Mouse (Mus musculus) limb, embryonic 13.5 days (tissue): Measurements from ENCODE around the gene Tenm3. TPM values are rescaled to one million over a fixed set of nuclear protein-coding genes. Genes with fewer than 3 reads are reported as not detected.

Experiments
- ATAC-seq: fragments of 200-750 bp; cut with Nextera tagmentation; 2 replicates; pipeline ENCODE4 v1.8.0; 2017; ENCODE audit warnings: low read depth, moderate number of reproducible peaks, moderate TSS enrichment; ENCODE audit not compliant: low FRiP score
- H3K27ac ChIP-seq: fragments of 300-500 bp; sonication (generic); 2 replicates; pipeline ENCODE4 v1.5.1; 2015; ENCODE audit warnings: inconsistent platforms, mild to moderate bottlenecking, moderate library complexity
- H3K27me3 ChIP-seq: fragments of 300-500 bp; sonication (generic); 2 replicates; pipeline ENCODE4 v1.6.1; 2015; ENCODE audit warnings: mild to moderate bottlenecking, inconsistent platforms
- H3K36me3 ChIP-seq: fragments of 300-500 bp; sonication (generic); 2 replicates; pipeline ENCODE4 v1.6.1; 2015; ENCODE audit warnings: inconsistent platforms, mild to moderate bottlenecking, moderate library complexity
- H3K4me1 ChIP-seq: fragments of 300-500 bp; sonication (generic); 2 replicates; pipeline ENCODE4 v1.6.1; 2015; ENCODE audit warnings: inconsistent platforms
- H3K4me2 ChIP-seq: fragments of 300-500 bp; sonication (generic); replicated peaks from 2 replicates; pipeline ENCODE4 v1.6.1; 2015; ENCODE audit warnings: inconsistent platforms, mild to moderate bottlenecking, moderate library complexity
- H3K4me3 ChIP-seq: fragments of 300-500 bp; sonication (generic); 2 replicates; pipeline ENCODE4 v1.5.1; 2015; ENCODE audit warnings: moderate library complexity, mild to moderate bottlenecking, inconsistent platforms
- H3K9ac ChIP-seq: fragments of 300-500 bp; sonication (generic); 2 replicates; pipeline ENCODE4 v1.6.1; 2015; ENCODE audit warnings: mild to moderate bottlenecking, inconsistent platforms
- H3K9me3 ChIP-seq: fragments of 300-500 bp; sonication (generic); 2 replicates; pipeline ENCODE4 v1.6.1; 2016; ENCODE audit warnings: inconsistent platforms
- WGBS: fragments of 180-500 bp; shearing (Covaris S2); methylation state at CpG from one replicate; pipeline ENCODE4 v1.1.7; 2015; 5-methylcytosine and 5-hydroxymethylcytosine counted together
- polyA plus RNA-seq: library from polyadenylated mRNA; unstranded; fragments of >200 nt; fragmentation: Nextera tagmentation; extraction: Ambion mirVana; gene quantifications from 2 replicates; pipeline ENCODE4 v1.2.1, GENCODE M21; 2015

The Tenm3 gene
- polyA plus RNA-seq, 1 experiment from 2014 or later: 41.0 TPM

DNA sequence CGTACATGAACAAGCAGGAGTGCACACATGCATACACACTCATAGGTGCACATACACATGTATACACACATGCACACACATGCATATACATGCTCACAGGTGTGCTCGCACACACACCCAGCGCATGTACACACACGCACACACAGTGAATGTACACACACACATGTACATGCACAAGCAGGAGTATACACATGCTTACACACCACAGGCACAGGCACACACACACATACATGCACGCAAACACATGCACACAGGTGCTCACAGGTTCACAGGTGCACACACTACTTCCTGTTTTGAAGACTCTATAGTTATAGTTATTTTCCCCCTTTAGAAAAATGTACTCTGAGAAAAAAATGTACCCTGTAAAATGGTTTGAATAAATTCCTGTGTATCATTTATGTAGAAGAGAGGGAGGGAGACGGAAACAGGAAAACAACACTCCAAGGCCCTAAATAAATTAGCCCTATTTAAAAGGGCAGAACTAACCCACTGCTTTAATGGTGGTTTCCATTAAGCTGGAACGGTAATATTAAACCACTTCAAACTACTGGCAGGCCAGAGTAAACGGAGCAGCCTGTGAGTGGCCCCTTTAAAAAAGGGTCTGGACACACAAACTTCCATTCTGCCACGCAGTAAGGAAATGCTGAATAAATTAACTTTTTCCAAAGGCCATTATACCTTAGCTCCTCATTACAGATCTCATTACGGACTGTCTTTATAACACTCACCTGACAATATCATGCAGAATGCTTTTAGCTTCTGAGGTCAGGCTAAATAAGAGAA lies 335.8 kb downstream of the Tenm3 start:
- WGBS: 54% methylated on average over 10 of the region's 10 CpGs
- H3K9me3 ChIP-seq: no peaks in the 10 kb centered on the region
- H3K4me1 ChIP-seq: peaks cover 23% of the 10 kb centered on the region
- no peak overlapping the region for H3K27ac ChIP-seq
- ATAC-seq: peak; percentile 61
- H3K4me2 ChIP-seq: no peak overlapping the region
- no peak overlapping the region for H3K4me3 ChIP-seq
- H3K9ac ChIP-seq: no peak overlapping the region
- H3K36me3 ChIP-seq: no peaks in the 10 kb centered on the region
- H3K27me3 ChIP-seq: no peaks in the 10 kb centered on the region

DNA sequence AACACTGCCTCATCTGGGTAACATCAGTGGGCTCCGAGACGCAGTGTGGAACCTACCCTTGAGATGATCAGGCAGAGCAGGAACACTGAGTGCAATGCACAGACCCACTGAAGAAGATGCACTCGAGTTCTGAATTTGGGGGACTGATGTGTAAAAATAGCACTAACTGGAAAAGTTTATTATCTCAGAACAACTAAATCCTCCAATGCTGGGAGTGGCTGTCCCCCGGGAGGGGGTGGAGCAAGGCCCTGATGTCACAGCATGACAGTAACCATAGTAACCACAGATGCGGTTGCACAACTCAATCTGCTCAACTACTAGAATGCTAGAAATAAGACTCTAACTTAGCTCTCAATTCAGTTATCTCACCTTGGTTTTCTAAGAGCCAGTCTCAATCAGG lies 351.3 kb downstream of the Tenm3 start:
- H3K27ac ChIP-seq: no peak overlapping the region
- no peak overlapping the region for H3K9ac ChIP-seq
- WGBS: 87% methylated on average over 5 of the region's 5 CpGs
- H3K9me3 ChIP-seq: no peaks in the 10 kb centered on the region
- no peaks in the 10 kb centered on the region for H3K36me3 ChIP-seq
- peaks cover 34% of the 10 kb centered on the region for H3K4me1 ChIP-seq
- H3K4me2 ChIP-seq: no peak overlapping the region
- no peak for ATAC-seq
- H3K27me3 ChIP-seq: no peaks in the 10 kb centered on the region
- H3K4me3 ChIP-seq: no peak overlapping the region

- H3K4me2 ChIP-seq: peak overlapping the region; percentile 39
- no peaks in the 10 kb centered on the region for H3K27me3 ChIP-seq
- WGBS: 58% methylated on average over 6 of the region's 6 CpGs
These were observed 353.1 kb downstream of the Tenm3 start for GRCm38 (mm10) chr8:48490635-48491165.

DNA sequence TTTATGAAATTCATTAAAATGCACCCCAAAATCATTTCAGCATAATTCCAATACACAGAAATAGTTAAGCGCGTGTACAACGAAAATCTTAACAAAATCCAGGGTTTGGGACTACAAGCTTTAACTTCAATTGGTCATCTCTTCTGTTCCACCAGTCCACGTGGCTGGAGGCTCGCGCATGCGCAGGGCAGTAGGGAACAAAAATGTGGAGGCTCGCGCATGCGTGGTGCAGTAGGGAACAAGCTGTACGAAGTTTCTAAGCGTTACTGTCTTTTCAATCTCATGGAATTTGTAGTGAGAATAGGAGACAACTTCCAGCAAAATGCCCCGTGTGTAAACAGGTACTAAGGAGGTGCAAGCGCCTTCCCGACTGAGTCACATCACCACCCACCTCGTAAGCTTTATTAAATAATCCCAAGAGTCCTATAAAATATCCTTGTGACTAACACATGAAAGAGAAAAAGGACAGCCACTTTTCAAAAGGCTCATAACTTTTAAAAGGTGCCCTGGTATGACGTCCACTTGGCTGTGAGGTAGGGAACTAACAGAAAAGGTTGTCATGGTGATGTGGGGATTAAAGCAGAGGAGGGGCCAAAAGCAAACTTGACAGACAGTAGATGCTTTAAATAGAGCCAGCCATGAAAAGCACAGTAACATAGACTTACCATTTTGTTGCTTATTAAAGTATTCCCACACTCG lies 353.7 kb downstream of the Tenm3 start:
- peaks cover 6% of the 10 kb centered on the region; the same call in 1 of the 2 replicates for H3K36me3 ChIP-seq
- H3K27me3 ChIP-seq: no peaks in the 10 kb centered on the region
- H3K9me3 ChIP-seq: no peaks in the 10 kb centered on the region
- H3K27ac ChIP-seq: no peak overlapping the region
- H3K4me1 ChIP-seq: peaks cover 34% of the 10 kb centered on the region
- peak; percentile 68 for ATAC-seq
- WGBS: 54% methylated on average over 18 of the region's 18 CpGs
- H3K4me3 ChIP-seq: no peak overlapping the region
- H3K4me2 ChIP-seq: peak overlapping the region; percentile 39
- H3K9ac ChIP-seq: no peak overlapping the region

More at GRCm38 (mm10) chr8:48490635-48491165, 353.1 kb downstream of the Tenm3 start:
- ATAC-seq: peak; percentile 7; the same call in 1 of the 2 replicates
- Histone ChIP-seq H3K36me3 (peaks cover 6% of the 10 kb centered on the region; the same call in 1 of the 2 replicates), H3K4me1 (peaks cover 34% of the 10 kb centered on the region), H3K9ac (no peak overlapping the region), H3K27ac (no peak overlapping the region), H3K9me3 (no peaks in the 10 kb centered on the region), H3K4me3 (no peak overlapping the region)

- no peak overlapping the region for H3K4me3 ChIP-seq
- no peaks in the 10 kb centered on the region for H3K27me3 ChIP-seq
- WGBS: 27% methylated on average over 4 of the region's 4 CpGs
- no peak overlapping the region for H3K9ac ChIP-seq
- H3K9me3 ChIP-seq: no peaks in the 10 kb centered on the region
- H3K36me3 ChIP-seq: peaks cover 6% of the 10 kb centered on the region; the same call in 1 of the 2 replicates
- H3K4me2 ChIP-seq: no peak overlapping the region
- H3K27ac ChIP-seq: no peak overlapping the region
- no peak for ATAC-seq
- H3K4me1 ChIP-seq: peaks cover 34% of the 10 kb centered on the region
These were observed 354.3 kb downstream of the Tenm3 start for GRCm38 (mm10) chr8:48489417-48489816.

- Histone ChIP-seq H3K4me2 (peak overlapping the region; percentile 9; the same call in 1 of the 2 replicates), H3K4me3 (no peak overlapping the region), H3K27me3 (no peaks in the 10 kb centered on the region), H3K36me3 (peaks cover 6% of the 10 kb centered on the region; the same call in 1 of the 2 replicates), H3K4me1 (peaks cover 34% of the 10 kb centered on the region), H3K27ac (no peak overlapping the region), H3K9me3 (no peaks in the 10 kb centered on the region), H3K9ac (no peak overlapping the region)
- 40% methylated on average over 7 of the region's 7 CpGs for WGBS
- no peak for ATAC-seq
These were observed 354.9 kb downstream of the Tenm3 start for GRCm38 (mm10) chr8:48488809-48489208.

GRCm38 (mm10) chr8:48484143-48484542 lies 359.6 kb downstream of the Tenm3 start:
- Histone ChIP-seq H3K27me3 (no peaks in the 10 kb centered on the region), H3K27ac (no peak overlapping the region), H3K9me3 (no peaks in the 10 kb centered on the region), H3K4me1 (peaks cover 35% of the 10 kb centered on the region), H3K4me3 (no peak overlapping the region), H3K4me2 (no peak overlapping the region), H3K9ac (no peak overlapping the region), H3K36me3 (peaks cover 6% of the 10 kb centered on the region; the same call in 1 of the 2 replicates)
- no peak for ATAC-seq
- 81% methylated on average over 5 of the region's 5 CpGs for WGBS

DNA sequence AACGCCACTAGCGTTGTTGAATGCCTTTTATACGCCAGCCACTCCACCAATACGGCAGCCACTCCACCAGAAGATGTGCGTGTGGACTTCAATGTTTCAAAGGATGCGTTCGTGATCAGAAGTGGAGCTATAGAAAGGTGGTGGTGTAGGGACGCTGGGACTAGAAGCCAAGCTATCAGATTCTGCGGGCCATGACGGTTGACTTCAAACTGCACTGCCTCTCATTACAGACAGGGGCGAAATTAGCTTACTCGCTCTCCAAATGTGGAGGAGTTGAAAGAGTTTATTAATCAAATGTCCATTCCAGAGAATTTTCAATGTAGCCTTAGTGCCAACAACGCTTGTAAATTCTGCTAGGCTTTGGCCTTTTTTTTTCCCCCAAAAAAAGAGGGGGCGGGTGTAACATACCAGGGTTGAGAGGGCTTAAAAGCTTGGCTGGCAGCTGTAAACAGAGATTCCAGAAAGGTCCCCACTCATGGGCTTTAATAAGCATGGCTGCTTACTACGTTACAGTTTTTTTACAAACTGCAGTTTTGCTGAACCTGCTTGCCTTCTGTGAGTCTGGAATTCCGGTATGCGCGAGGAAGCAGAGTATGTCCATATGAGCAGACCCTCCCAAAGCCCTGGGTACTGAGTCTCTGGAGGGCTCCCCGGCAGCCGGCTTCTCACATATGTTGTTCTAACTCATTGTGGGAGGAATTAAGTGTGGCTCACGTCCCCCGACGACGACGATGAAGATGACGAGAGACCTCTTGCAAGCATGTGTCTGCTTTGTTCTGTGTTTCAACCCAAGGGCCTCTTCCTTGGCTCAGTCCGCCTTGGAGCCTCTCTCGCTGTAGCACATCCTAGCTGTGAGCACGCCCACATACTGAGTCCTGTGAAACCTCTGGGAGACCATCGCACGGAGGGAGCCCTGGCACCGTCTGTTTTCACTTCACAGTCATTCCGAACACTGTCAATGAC lies 361.8 kb downstream of the Tenm3 start:
- Histone ChIP-seq H3K27ac (peak overlapping the region; percentile 88), H3K36me3 (peaks cover 6% of the 10 kb centered on the region; the same call in 1 of the 2 replicates), H3K27me3 (no peaks in the 10 kb centered on the region), H3K4me3 (peak overlapping the region; percentile 15; the same call in 1 of the 2 replicates), H3K9me3 (no peaks in the 10 kb centered on the region), H3K4me2 (peak overlapping the region; percentile 57), H3K4me1 (peaks cover 26% of the 10 kb centered on the region), H3K9ac (no peak overlapping the region)
- peak; percentile 88 for ATAC-seq
- WGBS: 37% methylated on average over 33 of the region's 33 CpGs

- no peaks in the 10 kb centered on the region for H3K9me3 ChIP-seq
- H3K36me3 ChIP-seq: no peaks in the 10 kb centered on the region
- no peak overlapping the region for H3K27ac ChIP-seq
- no peak overlapping the region for H3K4me2 ChIP-seq
- ATAC-seq: no peak
- no peak overlapping the region for H3K4me3 ChIP-seq
- no peaks in the 10 kb centered on the region for H3K27me3 ChIP-seq
- H3K4me1 ChIP-seq: peaks cover 21% of the 10 kb centered on the region
- no peak overlapping the region for H3K9ac ChIP-seq
- 79% methylated on average over 8 of the region's 8 CpGs for WGBS
These were observed 366.3 kb downstream of the Tenm3 start for GRCm38 (mm10) chr8:48477371-48477935.

DNA sequence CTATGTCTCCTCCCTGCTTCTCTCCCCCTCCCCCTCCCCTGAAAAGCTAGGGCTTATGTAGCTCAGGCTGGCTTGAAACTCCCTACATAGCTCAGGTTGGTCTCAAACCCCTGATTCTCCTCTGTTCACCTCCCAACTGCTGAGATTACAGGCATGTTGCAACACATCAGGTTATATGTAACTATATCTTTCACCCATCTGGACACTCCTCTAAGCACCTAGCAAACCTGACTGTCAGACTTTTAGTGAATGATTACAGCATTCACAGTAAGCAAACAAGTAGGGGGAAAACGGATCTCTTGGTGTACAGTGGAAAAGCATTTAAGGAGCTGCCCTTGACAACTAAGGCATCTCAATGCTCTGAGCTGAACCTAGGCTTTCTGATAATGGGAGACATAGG lies 366.9 kb downstream of the Tenm3 start:
- 65% methylated on average over 1 of the region's 1 CpGs for WGBS
- ATAC-seq: no peak
- no peak overlapping the region for H3K27ac ChIP-seq

DNA sequence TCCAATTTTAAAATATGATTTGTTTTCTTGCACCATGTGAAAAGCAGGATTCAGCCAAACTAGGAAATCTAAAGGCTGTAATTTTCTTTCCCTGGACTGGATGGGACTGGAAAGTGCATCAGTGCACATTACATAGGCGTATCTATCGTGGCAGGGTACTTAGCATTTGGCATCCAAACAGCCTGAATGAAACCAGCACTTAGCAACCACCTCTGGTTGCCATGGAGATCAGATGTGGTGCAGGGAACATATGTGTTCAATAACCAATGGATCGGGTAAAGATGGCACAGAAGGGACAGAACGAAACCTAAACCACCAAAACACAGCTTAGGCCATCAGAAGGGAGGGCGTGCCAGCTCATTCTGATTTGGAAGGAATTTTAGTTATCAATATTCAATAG lies 376.1 kb downstream of the Tenm3 start:
- WGBS: 67% methylated on average over 5 of the region's 5 CpGs
- Histone ChIP-seq H3K27ac (no peak overlapping the region), H3K9me3 (no peaks in the 10 kb centered on the region), H3K27me3 (no peaks in the 10 kb centered on the region), H3K4me3 (no peak overlapping the region), H3K4me1 (peaks cover 26% of the 10 kb centered on the region), H3K9ac (no peak overlapping the region), H3K4me2 (no peak overlapping the region), H3K36me3 (no peaks in the 10 kb centered on the region)
- ATAC-seq: no peak

More for the DNA sequence above, 366.9 kb downstream of the Tenm3 start:
- Histone ChIP-seq H3K36me3 (no peaks in the 10 kb centered on the region), H3K27me3 (no peaks in the 10 kb centered on the region), H3K4me1 (peaks cover 16% of the 10 kb centered on the region), H3K9me3 (no peaks in the 10 kb centered on the region), H3K4me2 (no peak overlapping the region), H3K4me3 (no peak overlapping the region), H3K9ac (no peak overlapping the region)
